Mouse (Mus musculus) heart, postnatal 25 days (tissue): ENCODE measurements around the gene Hcn1. TPM values are rescaled to one million over a fixed set of nuclear protein-coding genes. Genes with fewer than 3 reads are reported as not detected.
"Not testable (repeated sequence)": the region's sequence is repeated elsewhere in the genome, so short reads cannot be mapped to it uniquely, and the experiment has no call there.

Source experiments
- DNase-seq: peaks from one replicate; pipeline ENCODE4 v3.0.0; 2022; ENCODE audit warnings: low spot score
- intact Hi-C: fragments of 180-260 bp; cut with DNase I; formaldehyde crosslinking; loops from one replicate; pipeline ENCODE4 v1.15.1; 2025
- total RNA-seq, 2 experiments: library from RNA; stranded (reverse); gene quantifications; 2 replicates each; pipeline ENCODE4 v1.2.3; 2021

The Hcn1 gene
- total RNA-seq, 2 experiments from 2014 or later, result 1.1 to 1.7 TPM

- no peak for DNase-seq
- intact Hi-C loops, result no loop called here
Measured at GRCm38 (mm10) chr13:117975823-117976222, 373.7 kb downstream of the Hcn1 start.

GRCm38 (mm10) chr13:117984339-117984738 is 382.2 kb downstream of the Hcn1 start:
- intact Hi-C loops, result no loop called here
- no peak for DNase-seq

- DNase-seq, result no peak
- intact Hi-C loops, result no loop called here
Measured at GRCm38 (mm10) chr13:117999767-118000488, 397.8 kb downstream of the Hcn1 start.

GRCm38 (mm10) chr13:118000538-118000937 is 398.4 kb downstream of the Hcn1 start:
- intact Hi-C loops, result no loop called here
- DNase-seq, result no peak

GRCm38 (mm10) chr13:118021176-118021575 is 419.1 kb downstream of the Hcn1 start:
- intact Hi-C loops, result no loop called here
- DNase-seq, result no peak

GRCm38 (mm10) chr13:118022891-118023290 is 420.8 kb downstream of the Hcn1 start:
- DNase-seq, intact Hi-C loops: not testable (repeated sequence)

GRCm38 (mm10) chr13:118023381-118023780 is 421.3 kb downstream of the Hcn1 start:
- intact Hi-C loops, result no loop called here
- no peak for DNase-seq

- intact Hi-C loops, result no loop called here
- no peak for DNase-seq
Measured at GRCm38 (mm10) chr13:118026510-118026909, 424.4 kb downstream of the Hcn1 start.

GRCm38 (mm10) chr13:118027868-118028267 is 425.7 kb downstream of the Hcn1 start:
- intact Hi-C loops, result no loop called here
- no peak for DNase-seq

- intact Hi-C loops, result no loop called here
- no peak for DNase-seq
Measured at GRCm38 (mm10) chr13:118028662-118029061, 426.5 kb downstream of the Hcn1 start.

- no peak for DNase-seq
- intact Hi-C loops, result no loop called here
Measured at GRCm38 (mm10) chr13:118029579-118029978, 427.5 kb downstream of the Hcn1 start.

- intact Hi-C loops, result no loop called here
- no peak for DNase-seq
Measured at GRCm38 (mm10) chr13:118035598-118035997, 433.5 kb downstream of the Hcn1 start.
